Mouse (Mus musculus): ENCODE data around the gene Pikfyve.

Gene Pikfyve

DNA sequence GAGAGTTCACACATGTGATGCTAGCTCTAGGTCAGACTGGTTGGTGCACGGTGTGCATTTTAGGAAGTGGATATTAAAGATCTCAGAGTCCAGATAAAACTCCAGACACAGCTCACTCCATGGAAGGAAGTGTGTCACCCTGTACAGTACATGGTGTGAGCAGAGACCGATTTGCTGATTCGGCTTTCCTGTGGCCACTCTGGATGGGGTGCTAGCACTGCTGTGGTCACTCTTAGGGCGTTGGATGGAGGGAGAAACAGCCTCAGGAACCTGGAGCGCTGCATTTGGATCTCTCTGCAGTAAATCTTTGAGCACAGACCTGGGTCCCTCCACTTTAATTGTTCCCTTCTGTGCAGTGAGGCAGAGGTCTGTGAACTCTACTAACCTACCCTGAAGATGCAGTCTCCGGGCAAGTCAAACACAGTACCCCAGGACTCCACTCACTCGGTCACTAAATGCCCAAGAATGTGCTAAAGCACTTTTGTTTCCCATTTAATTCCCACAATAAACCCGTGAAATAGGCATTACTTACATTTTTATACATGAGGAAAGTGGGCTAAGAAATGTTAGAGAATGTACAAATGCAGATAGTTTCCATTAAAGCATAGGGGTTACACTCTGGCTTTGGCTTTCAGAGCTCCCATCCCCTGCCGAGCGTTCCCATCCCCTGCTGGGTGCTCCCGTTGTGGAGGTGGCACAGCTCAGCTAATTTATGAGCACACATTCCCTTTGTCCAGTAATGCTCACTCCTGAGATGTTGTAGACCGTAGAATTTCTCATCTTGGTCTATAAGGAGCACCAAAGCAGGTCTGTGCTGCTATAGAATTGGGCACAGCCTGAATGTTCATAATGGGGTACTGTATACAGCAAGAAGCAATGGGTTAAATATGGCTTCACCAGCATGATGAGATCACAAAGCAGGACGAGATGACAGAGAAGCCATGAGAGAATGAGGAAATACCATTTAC lies 127.9 kb downstream of the Pikfyve start:
- no peak for DNase-seq

DNA sequence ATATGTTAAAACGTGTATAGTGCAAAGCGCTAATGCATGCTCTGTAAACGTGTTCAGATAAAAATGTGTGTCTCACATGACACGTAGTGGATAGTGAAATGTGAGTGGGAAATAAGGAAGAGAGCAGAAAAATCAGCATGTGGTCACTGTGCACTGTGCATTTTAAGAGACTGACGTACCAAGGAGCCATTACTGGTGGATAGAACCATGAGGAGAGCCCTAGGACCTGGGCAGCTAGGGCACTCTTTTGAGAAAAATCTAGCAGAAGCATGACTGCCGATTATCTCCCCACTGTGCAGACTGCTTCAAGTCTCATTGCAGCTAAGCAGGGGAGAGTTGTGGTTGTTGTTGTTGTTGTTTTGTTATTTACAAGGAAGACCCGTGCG lies 128.5 kb downstream of the Pikfyve start:
- DNase-seq = no peak

Measured in right cerebral cortex, postnatal 25 days (tissue).